Mouse (Mus musculus): ENCODE data around the gene 4930519P11Rik.

The 4930519P11Rik gene

DNA sequence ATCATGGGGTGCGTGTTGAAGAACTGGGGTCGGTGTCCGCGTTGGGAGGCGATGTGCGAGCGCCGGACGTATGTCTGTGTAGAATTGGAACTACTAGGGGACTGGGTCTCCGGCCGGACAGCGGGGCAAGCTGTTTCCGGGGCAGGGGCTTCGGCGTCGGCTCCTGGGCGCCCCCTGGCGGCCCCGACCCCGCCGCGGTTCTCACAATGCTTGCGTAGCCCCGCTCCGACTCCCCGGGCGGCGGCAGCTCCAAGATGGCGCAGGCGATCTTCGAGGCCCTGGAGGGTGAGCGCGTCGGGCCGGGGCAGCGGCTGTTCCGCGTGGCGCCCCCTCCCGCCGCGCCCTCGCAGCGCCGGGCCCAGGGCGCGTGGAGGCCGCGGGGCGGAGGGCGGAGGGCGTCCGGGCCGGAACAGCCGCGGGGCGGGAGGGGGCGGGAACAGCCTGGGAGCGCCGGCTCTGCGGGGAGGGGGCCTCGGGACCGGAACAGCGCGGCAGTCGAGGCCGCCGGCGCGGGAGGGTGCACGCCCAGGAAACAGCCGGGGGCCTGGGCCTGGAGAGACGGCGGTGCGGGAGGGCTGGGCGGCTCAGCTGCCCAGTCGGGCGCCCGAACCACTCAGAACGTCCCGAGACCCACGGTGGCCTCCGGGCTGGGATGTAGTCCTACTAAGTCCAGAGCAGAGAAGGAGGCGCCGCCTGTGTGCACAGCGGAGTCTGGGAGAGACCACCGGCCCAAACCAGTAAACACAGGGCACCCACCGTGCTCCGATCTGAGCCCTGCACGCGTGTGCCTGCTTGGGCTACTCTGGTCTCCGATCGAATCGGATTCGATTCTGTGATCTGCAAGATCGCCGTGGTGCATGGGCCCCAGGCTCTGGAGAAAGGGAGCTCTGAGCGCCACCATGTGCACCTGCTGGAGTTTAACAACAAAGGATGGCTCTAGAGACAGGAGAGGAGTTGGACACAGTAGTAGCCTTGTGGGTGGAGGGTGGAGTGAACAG is at the start of gene 4930519P11Rik, which contains the start of gene Zfp341:
Gene 4930519P11Rik (minus strand): TSS at position 320 of the 998 bp plus-strand sequence.
Gene Zfp341 (plus strand): TSS at position 180 of the 998 bp plus-strand sequence.
- DNase-seq (ENCODE audit: low spot score) = peak; percentile 94

DNA sequence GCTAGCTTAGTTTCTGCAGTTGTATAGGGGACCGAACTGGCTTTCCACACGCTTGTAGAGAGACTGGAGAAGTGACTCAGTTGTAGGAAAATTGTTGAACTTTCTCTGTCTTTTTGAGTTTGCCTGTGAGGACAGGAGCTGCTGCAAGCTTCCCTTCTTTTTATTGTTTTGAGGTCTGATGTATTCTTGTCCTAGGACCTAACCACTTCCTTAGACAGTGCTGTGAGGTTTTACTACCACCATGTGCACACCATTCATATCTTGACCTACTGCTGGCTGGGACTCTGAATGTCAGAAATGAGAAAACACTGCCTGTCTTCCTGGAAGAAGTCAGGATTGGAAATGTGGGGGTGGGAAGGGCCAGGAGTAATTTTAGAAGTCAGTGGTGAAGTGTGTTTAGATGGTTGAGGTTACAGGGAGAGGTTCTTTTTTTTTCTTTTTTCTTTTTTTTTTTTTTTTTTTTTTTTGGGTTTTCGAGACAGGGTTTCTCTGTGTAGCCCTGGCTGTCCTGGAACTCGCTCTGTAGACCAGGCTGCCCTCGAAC is 46.4 kb upstream of the 4930519P11Rik start:
- DNase-seq (ENCODE audit: low spot score) = no peak

DNA sequence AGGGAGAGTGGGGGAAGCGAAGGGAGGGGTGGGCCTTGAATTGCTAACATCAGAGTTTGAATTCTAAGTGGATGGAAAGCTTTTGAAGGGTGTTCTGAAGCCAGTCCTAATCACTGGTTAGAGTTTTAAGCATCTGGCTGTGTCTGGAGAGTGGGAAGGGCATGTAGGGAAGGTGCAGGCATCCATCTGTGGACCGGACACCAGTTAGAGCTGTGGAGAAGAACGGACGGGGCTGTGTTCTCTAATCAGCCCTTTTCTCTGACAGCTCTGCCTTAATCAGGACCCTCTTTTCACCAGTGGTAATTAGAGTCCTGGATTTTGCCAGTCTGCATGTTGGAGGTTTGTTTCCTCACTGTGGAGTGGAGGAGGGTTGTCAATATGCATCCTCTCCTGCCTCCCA is 45.8 kb upstream of the 4930519P11Rik start:
- DNase-seq (ENCODE audit: low spot score) = no peak

DNA sequence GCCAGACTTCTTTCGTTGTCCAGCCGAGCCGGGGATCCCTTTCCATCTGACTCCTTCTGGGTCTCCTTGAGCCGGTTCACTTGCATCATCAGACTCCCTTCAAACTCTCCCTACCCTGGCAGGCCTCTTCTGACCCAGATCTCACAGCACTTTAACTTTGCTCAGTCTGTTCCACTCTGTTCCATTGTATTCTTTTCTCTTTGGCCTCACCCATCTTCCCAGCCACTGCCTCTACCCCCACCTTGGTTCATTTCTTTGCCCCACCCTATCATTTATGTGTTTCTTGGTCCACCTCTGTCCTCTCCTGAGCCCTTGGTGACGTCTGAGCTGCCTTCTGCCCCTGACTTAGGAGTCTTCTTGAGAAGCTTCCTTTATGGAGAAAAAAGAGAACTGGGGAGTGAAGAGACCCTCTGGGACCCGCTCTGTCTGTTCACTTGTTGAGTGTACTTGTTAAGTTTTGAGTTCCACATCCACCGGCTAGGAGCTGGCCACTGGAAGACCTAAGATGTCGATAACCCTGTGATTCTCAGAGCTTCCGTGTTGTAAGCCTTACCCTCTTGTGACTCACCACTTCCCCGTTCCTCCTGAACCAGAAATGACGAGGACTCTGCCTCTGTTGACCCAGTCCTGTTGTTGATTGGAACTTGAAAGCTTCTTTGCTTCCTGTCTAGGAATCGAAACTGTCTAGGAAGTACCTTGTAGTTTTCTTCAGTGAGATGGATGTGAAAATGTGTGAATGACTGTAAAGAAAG is 44.4 kb upstream of the 4930519P11Rik start:
- DNase-seq (ENCODE audit: low spot score) = no peak

DNA sequence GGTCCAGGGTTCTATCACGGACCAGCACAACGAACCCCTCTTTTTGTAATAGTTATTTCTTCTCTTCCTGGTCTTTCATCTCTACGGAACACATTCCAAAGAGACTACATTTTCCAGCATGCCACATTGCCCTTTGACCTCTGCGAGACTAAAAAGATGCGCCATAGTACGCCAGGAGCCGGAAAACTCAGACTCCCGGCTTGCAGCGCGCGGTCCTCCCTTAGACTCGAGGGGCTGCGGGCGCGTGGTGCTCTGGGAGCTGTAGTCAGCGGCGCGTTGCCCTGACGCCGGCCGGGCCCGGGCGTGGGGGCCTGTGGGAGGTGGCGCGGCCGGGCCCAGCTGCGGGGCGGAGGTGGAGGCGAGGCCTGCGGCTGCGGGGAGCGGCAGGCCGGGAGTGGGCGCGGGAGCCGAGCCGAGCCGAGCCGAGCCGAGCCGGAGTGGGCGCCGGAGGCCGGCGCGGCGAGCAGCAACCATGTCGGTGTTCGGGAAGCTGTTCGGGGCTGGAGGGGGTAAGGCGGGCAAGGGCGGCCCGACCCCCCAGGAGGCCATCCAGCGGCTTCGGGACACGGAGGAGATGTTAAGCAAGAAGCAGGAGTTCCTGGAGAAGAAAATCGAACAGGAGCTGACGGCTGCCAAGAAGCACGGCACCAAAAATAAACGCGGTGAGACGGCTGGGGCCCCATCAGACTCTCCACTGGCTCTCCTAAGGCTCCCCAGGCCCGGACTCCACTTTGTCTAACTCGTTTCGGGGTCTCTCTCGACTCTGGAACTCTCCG is 43.7 kb upstream of the 4930519P11Rik start:
- peak; percentile 98 for DNase-seq (ENCODE audit: low spot score)

DNA sequence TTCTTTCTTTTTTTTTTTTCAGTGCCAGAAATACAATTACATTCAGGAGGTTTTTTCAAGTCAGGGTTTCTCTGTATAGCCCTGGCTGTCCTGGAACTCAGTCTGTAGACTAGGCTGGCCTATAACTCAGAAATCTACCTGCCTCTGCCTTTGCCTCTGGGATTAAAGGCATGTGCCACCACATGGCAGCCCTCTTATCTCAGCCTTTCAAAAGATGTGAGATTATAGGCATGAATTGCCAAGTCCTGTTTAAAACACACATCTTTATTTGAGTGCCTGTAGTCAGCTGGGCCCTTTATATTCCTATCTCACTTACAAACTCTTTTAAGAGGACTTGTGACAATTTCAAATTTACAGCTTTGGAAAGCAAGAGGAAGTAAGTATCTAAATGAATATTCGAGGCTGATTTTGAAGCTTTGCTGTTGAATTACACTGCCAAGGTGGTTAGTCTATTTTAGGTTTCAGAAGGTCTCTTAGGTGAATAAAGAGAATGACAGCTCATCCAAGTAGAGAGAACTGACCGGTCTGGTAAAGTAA is 42.7 kb upstream of the 4930519P11Rik start:
- no peak for DNase-seq (ENCODE audit: low spot score)

DNA sequence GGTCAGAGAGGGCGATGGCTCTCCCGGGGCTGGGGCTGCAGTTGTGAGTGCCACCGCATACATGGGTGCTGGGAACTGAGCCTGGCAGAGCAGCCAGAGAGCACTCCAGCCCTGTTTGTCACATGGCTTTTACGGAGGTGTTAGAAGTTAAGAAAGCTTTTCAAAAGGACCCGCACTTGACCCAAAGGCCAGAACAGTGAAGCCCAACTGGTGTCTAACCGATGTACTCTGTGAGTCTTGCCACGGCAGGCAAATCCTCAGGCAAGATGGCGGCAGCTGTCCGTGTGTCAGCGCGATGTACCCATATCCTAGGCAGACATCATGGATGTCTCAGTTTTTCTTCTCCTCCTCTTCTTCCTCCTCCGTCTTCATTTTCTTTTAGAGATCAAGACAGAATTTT is 41.7 kb upstream of the 4930519P11Rik start:
- no peak for DNase-seq (ENCODE audit: low spot score)

DNA sequence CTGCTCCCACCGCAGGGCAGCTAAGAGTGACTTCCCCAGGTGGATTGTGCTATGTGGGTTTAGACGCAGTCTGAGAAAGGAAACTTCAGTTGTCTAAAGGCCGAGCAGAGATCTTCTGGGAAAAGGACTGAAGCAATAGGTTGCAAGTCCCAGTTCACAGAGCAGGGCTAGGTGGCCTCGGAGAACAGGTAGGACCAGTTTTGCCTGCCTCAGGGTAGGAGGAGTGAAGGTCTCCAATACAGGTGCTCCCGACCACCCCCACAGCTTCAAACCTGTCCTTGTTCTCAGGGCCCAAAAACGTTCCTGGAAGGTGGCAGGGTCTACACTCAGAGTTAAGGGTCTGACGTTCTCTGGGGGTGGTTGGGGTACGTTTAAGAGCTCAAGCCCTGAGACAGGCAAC is 38.1 kb upstream of the 4930519P11Rik start, which contains the start of gene Chmp4b:
Gene Chmp4b (plus strand): TSS at position 343 of the 400 bp plus-strand sequence.
- DNase-seq (ENCODE audit: low spot score) = no peak

DNA sequence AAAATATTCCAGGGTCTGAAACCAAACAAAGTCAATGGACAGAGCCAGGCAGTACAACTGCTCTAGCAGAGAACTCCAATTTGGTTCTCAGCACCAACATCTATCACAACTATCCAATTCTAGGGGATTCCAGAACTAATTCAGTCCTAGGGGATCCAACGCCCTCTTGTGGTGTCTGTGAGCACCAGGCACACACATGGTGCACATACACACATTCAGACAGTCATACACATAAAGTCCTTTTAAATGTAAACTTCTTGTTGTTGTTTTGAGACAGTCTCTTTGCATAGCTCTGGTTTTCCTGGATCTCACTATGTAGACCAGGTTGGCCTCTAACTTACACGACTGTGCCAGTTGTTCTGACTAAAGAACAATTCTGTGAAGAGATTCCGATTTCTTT is 37.2 kb upstream of the 4930519P11Rik start:
- DNase-seq (ENCODE audit: low spot score) = no peak

DNA sequence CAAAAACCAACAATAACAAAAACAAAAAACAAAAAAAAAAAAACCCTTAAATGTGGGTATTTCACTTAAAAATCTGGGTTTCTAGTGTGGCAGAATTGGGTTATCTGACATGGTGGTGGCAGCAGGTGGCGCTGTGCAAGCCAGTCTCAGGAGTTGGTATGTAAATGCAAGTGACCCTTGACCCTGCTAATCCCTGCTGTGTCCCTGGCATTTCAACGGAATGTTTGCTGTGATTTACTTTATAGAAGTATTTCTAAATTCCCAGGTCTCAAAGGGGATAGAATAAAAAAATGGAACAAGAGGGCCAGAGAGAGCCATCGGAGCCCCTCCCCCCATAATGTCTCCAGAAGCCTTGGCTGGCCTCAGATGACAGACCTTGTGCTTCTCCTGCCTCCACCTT is 34.8 kb upstream of the 4930519P11Rik start:
- DNase-seq (ENCODE audit: low spot score) = no peak

DNA sequence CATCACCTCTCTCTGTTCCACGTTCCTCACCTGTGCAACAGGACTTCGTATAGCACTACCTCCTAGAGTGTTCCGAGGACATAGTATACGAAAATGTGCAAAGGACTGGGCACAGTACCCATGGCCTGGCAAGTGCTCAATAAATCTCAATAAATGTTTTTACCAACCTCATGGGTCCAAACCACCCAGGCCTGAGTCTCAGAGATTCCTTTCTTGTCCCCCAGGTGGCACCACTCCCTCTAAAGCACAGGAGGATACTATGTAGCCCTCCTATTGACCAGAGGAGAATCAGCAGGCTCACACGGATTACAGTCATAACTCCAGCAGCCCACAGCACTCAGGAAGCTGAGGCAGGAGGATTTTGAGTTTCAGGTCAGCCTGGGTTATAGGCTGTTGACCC is 33.4 kb upstream of the 4930519P11Rik start:
- DNase-seq (ENCODE audit: low spot score) = peak; percentile 59

DNA sequence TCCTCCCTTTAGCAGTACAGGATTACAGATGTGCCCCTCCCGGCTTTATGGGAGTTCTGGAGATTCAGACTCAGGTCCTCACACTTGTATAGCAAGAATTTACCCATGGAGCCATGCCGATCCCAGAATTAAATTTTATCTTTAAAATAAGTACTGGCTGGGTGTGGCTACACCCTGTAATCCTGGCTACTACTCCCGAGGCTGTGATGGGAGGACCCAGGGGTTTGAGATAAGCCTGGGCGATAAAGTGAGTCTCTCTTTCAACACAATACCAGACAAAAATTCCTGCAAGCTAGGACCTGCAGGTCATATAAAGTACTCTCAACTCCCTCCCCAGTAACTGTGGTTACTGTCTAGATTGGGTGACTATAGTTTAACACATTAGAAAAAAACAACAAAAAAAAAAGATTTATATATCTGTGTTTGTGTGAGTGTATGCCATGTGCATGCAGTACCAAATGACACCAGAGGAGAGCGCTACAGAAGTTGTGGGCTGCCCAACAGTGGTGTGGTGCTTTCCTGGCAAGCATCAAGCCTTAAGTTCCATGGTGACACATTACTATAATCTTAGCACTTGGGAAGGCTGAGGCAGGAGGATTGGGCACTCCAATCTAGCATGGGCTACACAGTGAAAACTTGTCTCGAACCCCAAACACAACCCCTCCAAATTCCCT is 29.6 kb upstream of the 4930519P11Rik start:
- DNase-seq (ENCODE audit: low spot score) = no peak

DNA sequence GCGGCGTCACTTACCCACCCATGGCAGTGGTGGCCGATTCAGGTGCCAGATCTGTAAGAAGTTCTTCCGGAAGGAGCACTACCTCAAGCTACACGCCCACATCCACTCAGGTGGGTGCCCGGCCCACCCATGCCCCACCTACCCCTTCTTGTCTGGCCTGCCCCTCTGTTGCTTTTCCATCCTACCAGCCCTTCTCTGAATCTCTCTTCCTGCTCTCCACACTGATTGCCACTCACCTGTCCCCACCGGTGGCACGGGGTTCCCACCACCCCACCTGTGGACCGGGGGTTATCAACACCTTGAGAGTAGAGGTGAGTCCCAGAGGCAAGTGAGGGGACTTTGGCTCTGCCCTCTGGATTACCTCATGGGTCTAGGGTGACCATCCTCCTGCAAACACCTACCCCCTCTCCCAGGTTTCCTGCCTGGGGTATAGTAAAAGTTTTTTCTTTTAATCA is 28.8 kb upstream of the 4930519P11Rik start:
- DNase-seq (ENCODE audit: low spot score) = no peak

DNA sequence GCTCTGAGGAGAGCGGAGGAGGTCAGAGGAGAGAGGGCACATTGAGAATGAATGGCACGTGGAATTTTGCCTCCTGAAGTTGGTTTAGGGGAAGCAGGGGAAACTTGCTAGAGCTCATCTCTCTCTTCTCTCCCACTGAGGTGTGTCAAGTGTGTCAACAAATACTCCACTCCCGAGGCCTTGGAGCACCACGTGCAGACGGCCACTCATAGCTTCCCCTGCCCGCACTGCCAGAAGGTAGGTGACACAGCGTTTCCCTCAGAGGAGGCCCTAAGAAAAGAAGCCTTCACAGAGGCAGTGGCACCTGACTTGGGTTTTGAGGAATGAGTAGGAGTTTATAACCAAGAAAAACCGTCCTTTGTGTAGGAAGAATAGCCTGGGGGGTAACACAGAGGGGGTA is 27.9 kb upstream of the 4930519P11Rik start:
- DNase-seq (ENCODE audit: low spot score) = no peak

DNA sequence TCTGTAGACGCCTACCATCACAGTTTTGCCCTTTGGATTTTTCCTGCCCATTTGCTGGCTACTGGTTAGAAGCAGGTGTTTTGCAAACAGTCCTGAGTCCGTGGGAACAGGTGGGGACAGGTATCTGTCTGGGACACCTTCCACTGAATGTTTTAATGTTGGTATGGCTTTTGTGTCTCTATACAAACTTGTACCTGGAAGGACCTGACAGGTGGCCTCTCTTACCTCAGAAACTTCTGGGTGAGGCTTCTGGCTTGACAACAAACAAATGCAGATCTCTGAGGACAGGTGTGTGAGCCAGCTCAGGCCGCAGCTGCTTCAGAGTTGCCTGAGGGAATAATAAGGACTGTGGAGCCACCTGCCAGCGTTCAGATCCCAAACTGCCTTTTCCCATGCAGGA is 25.9 kb upstream of the 4930519P11Rik start:
- DNase-seq (ENCODE audit: low spot score) = no peak

DNA sequence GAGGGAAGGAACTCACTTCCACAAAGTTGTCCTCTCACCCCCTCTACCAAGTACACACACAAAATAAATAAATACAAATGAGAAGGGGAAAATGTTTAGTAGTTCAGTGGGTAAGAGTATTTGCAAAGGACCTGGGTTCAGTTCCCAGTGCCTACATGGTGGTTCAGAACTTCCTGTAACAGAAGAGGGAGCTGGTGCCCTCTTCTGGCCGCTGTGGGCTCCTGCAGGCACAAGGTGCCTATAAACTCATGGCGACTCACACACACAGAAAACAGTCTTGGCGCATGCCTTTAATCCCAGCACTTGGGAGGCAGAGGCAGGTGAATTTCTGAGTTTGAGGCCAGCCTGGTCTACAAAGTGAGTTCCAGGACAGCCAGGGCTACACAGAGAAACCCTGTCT is 25.3 kb upstream of the 4930519P11Rik start:
- no peak for DNase-seq (ENCODE audit: low spot score)

DNA sequence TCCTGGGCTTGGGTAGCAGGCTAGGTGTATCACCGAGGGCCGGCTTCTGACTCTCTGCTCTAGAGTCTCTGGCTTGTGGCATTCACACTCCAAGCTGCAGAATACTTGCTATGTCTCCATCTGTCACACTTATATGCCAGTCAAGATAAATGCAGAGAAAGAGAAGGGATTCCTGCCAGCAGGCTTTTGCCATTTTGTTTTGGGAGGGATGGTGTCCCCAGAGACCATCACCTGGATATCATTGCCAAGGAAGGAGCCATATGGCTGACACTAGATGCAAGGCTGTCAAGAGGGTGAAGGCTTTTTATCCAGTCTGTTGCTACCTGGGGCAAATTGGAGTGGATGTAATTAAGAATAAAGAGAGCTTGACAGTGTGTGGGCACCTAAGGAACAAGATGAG is 22.6 kb upstream of the 4930519P11Rik start:
- no peak for DNase-seq (ENCODE audit: low spot score)

DNA sequence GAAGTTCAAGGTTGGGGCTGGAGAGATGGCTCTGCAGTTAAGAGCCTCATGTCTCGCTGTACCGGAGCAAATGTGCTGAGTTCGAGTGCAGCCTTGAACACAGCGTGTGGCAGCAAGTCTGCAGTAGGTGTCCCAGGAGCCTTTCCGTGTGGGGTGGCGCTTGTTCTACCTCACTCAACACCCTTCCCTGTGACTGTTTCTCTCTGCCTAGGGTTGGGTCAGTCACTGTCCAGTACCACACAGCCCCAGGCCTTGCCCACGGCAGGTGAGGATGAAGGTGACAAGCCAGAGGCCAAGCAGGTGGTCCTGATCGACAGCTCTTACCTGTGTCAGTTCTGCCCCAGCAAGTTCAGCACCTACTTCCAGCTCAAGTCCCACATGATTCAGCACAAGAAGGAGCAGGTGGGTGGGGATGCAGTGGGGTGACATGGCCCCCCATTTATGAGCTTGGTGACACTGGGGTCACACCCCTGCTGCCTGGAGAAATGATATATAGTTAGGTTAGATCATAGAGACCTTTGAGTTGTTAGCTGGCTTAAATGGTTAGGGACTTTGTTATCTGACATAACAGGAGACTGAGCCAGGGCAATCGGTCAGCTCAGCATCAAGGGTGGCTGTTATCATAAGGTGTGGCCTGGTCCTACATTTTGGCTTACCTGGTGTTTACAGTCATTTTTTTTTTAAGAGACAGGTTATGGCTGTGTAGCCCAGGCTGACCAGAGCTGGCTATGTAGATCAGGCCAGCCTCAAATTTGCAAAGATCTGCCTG is 20.8 kb upstream of the 4930519P11Rik start:
- DNase-seq (ENCODE audit: low spot score) = no peak

DNA sequence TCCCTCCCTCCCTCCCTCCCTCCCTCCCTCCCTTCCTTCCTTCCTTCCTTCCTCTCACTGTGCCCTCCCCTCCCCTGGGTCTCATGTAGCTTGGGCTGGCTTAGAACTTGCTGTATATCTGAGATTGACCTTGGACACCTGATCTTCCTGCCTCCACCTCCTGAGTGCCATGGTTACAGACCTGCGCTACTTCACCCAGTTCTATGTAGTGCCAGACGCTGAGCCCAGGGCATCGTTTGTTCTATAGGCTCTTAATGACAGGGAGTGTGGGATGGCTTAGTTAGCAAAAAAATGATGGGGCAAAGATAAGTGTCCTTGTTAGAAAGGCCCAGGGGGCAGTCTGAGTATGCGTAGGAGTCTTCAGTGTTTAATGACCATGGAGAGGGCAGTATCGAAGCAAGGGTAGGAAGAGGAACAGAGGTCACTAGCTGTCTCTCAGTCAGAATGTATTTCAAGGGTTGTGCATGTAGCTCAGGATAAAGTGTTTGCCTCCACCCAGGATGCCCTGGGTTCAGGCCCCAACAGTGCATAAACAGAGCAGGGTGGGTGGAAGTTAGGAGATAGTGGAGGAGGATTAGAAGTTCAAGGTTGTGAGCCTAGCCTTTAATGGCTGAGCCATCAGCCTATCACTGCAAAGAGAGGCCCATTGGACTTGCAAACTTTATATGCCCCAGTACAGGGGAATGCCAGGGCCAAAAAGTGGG is 20.0 kb upstream of the 4930519P11Rik start:
- DNase-seq (ENCODE audit: low spot score) = no peak

Data from testis, postnatal 10 days (tissue).